ENCODE assay signal across 8 mouse cellular contexts in genomic region chr10:67003009-67003742, GRCm38 (mm10).
A peak's percentile ranks its signal among the peaks of the same experiment; 100 is the strongest.
DNase-seq lines count a peak whose midpoint lies in the region; ATAC-seq and TF ChIP-seq lines count a peak whose summit lies in the region.

No protein-coding gene starts in this region.

- H3K4me1 ChIP-seq in embryonic facial prominence, embryonic 15.5 days: peaks cover 35% of the 10 kb centered on the region
- peaks cover 49% of the 10 kb centered on the region for H3K4me1 ChIP-seq in heart, embryonic 13.5 days
- peaks cover 29% of the 10 kb centered on the region for H3K4me1 ChIP-seq in kidney, embryonic 15.5 days
- H3K4me1 ChIP-seq in lung, embryonic 14.5 days (ENCODE audit: insufficient read depth): peaks cover 12% of the 10 kb centered on the region
- peaks cover 21% of the 10 kb centered on the region for H3K4me1 ChIP-seq in neural tube, embryonic 14.5 days (ENCODE audit: control insufficient read depth, insufficient read depth, low read length)

- 0 out of 2 replicates have a peak overlapping the region, but pooled peaks have one; percentile 26 for H3K9ac ChIP-seq in embryonic facial prominence, embryonic 15.5 days
- peak overlapping the region; percentile 76 for H3K9ac ChIP-seq in heart, embryonic 13.5 days
- peak overlapping the region; percentile 30; the same call in 1 of the 2 replicates for H3K9ac ChIP-seq in kidney, embryonic 15.5 days
- H3K9ac ChIP-seq in lung, embryonic 14.5 days: peak overlapping the region; percentile 5
- H3K9ac ChIP-seq in neural tube, embryonic 14.5 days (replicated peaks; ENCODE audit: low read depth, low read length): no peak overlapping the region

- H3K36me3 ChIP-seq in embryonic facial prominence, embryonic 15.5 days: no peaks in the 10 kb centered on the region
- no peaks in the 10 kb centered on the region for H3K36me3 ChIP-seq in heart, embryonic 13.5 days
- H3K36me3 ChIP-seq in kidney, embryonic 15.5 days: no peaks in the 10 kb centered on the region
- H3K36me3 ChIP-seq in lung, embryonic 14.5 days (ENCODE audit: insufficient read depth): no peaks in the 10 kb centered on the region
- H3K36me3 ChIP-seq in neural tube, embryonic 14.5 days (ENCODE audit: control insufficient read depth, insufficient read depth, low read length): no peaks in the 10 kb centered on the region

- peak overlapping the region; percentile 68 for H3K4me2 ChIP-seq in embryonic facial prominence, embryonic 15.5 days (replicated peaks)
- H3K4me2 ChIP-seq in heart, embryonic 13.5 days: peak overlapping the region; percentile 73
- peak overlapping the region; percentile 79 for H3K4me2 ChIP-seq in kidney, embryonic 15.5 days
- peak overlapping the region; percentile 72 for H3K4me2 ChIP-seq in lung, embryonic 14.5 days
- H3K4me2 ChIP-seq in neural tube, embryonic 14.5 days (ENCODE audit: low read depth, low read length): peak overlapping the region; percentile 59

- DNase-seq in 3134 (ENCODE audit: extremely low read depth, insufficient read length, low spot score) (peak; percentile 84), NIH3T3 (ENCODE audit: low read depth) (peak; percentile 97)
- DNase-seq in lung, embryonic 14.5 days: peak; percentile 74

- ATAC-seq in embryonic facial prominence, embryonic 15.5 days (ENCODE audit: insufficient number of reproducible peaks, low FRiP score, low TSS enrichment, low read depth): peak; percentile 71
- ATAC-seq in heart, embryonic 13.5 days (ENCODE audit: extremely low read depth, insufficient number of reproducible peaks, low FRiP score, low TSS enrichment): peak; percentile 53
- peak; percentile 66 for ATAC-seq in kidney, embryonic 15.5 days (replicated peaks; ENCODE audit: low FRiP score)
- ATAC-seq in lung, embryonic 14.5 days (ENCODE audit: insufficient read depth): peak; percentile 64
- ATAC-seq in neural tube, embryonic 14.5 days (ENCODE audit: low read depth): peak; percentile 75
- ATAC-seq in inflammation-experienced regulatory T-cells, adult 6 months: no peak

- peak overlapping the region; percentile 96 for H3K27ac ChIP-seq in embryonic facial prominence, embryonic 15.5 days (replicated peaks)
- H3K27ac ChIP-seq in heart, embryonic 13.5 days (replicated peaks): peak overlapping the region; percentile 99
- H3K27ac ChIP-seq in kidney, embryonic 15.5 days: peak overlapping the region; percentile 93
- peak overlapping the region; percentile 85 for H3K27ac ChIP-seq in lung, embryonic 14.5 days (ENCODE audit: low read depth)
- peak overlapping the region; percentile 81 for H3K27ac ChIP-seq in neural tube, embryonic 14.5 days (ENCODE audit: low read depth, low read length)

- TF ChIP-seq CTCF in lung, embryonic 14.5 days (IDR thresholded peaks at IDR 0.05; ENCODE audit: low read depth): no peak

- no peaks in the 10 kb centered on the region for H3K27me3 ChIP-seq in embryonic facial prominence, embryonic 15.5 days
- H3K27me3 ChIP-seq in heart, embryonic 13.5 days (replicated peaks): no peaks in the 10 kb centered on the region
- no peaks in the 10 kb centered on the region for H3K27me3 ChIP-seq in kidney, embryonic 15.5 days
- H3K27me3 ChIP-seq in lung, embryonic 14.5 days (ENCODE audit: insufficient read depth, low read length): no peaks in the 10 kb centered on the region
- H3K27me3 ChIP-seq in neural tube, embryonic 14.5 days (ENCODE audit: control insufficient read depth, insufficient read depth, low read length): no peaks in the 10 kb centered on the region

- H3K9me3 ChIP-seq in embryonic facial prominence, embryonic 15.5 days (replicated peaks): no peaks in the 10 kb centered on the region
- 0 out of 2 replicates have a peak, but pooled peaks cover 4% of the 10 kb centered on the region for H3K9me3 ChIP-seq in heart, embryonic 13.5 days
- no peaks in the 10 kb centered on the region for H3K9me3 ChIP-seq in kidney, embryonic 15.5 days (replicated peaks)
- H3K9me3 ChIP-seq in lung, embryonic 14.5 days (ENCODE audit: low read depth, low read length): no peaks in the 10 kb centered on the region
- H3K9me3 ChIP-seq in neural tube, embryonic 14.5 days (ENCODE audit: control insufficient read depth, low read length): no peaks in the 10 kb centered on the region

- peak overlapping the region; percentile 38 for H3K4me3 ChIP-seq in embryonic facial prominence, embryonic 15.5 days (replicated peaks)
- H3K4me3 ChIP-seq in heart, embryonic 13.5 days: peak overlapping the region; percentile 45
- H3K4me3 ChIP-seq in kidney, embryonic 15.5 days (replicated peaks): peak overlapping the region; percentile 39
- peak overlapping the region; percentile 35 for H3K4me3 ChIP-seq in lung, embryonic 14.5 days (ENCODE audit: low read depth, low read length)
- peak overlapping the region; percentile 30 for H3K4me3 ChIP-seq in neural tube, embryonic 14.5 days (ENCODE audit: low read depth, low read length)

- WGBS in embryonic facial prominence, embryonic 15.5 days: under 1% methylated on average over 25 of the region's 25 CpGs
- WGBS in heart, embryonic 13.5 days: 1% methylated on average over 25 of the region's 25 CpGs
- WGBS in kidney, embryonic 15.5 days: under 1% methylated on average over 25 of the region's 25 CpGs
- WGBS in lung, embryonic 14.5 days: under 1% methylated on average over 25 of the region's 25 CpGs
- WGBS in neural tube, embryonic 14.5 days: under 1% methylated on average over 25 of the region's 25 CpGs
